Comparison of ENCODE assay signal across 24 mouse cellular contexts in genomic region chr10:116742189-116742588, GRCm38 (mm10).
A peak's percentile ranks its signal among the peaks of the same experiment; 100 is the strongest.
DNase-seq lines count a peak whose midpoint lies in the region; ATAC-seq and TF ChIP-seq lines count a peak whose summit lies in the region.
"Had no signal": no experiment of that assay in that cellular context is flagged by ENCODE, and none has a peak within 500 bp of the region (broad histone marks: within the 10 kb centered on the region; RNA-seq: fewer than 3 reads in every experiment).

No protein-coding gene starts in this region.

- no peaks in the 10 kb centered on the region for H3K79me2 ChIP-seq in CH12.LX (replicated peaks; ENCODE audit: control insufficient read depth, extremely low read depth, insufficient read depth, poor library complexity, severe bottlenecking)

- H3K4me1 ChIP-seq in CH12.LX (ENCODE audit: control insufficient read depth in 1 of 2, insufficient read depth in 2 of 2) = peaks cover 24 to 52% of the 10 kb centered on the region in 2 experiments
- peaks cover 41% of the 10 kb centered on the region for H3K4me1 ChIP-seq in embryonic facial prominence, embryonic 15.5 days
- no peaks in the 10 kb centered on the region for H3K4me1 ChIP-seq in lung, postnatal 0 days (ENCODE audit: insufficient read depth, low read depth, low read length)
- no peaks in the 10 kb centered on the region for H3K4me1 ChIP-seq in liver, embryonic 12.5 days
- H3K4me1 ChIP-seq: forebrain, embryonic 12.5 days; forebrain, embryonic 15.5 days; hindbrain, embryonic 15.5 days had no signal

- 74% methylated on average over 8 of the region's 8 CpGs for WGBS in embryonic facial prominence, embryonic 15.5 days
- WGBS in lung, postnatal 0 days = 73% methylated on average over 8 of the region's 8 CpGs
- 78% methylated on average over 8 of the region's 8 CpGs for WGBS in liver, embryonic 12.5 days (ENCODE audit: insufficient replicate concordance)

- dilution Hi-C loops in CH12.LX (cut with MboI; ENCODE audit: extremely low pct_ligation_motif_present, extremely low pct_unique_long_range_greater_than_20kb, low sequenced_read_pairs) = no loop called here

- TF ChIP-seq CTCF in CH12.LX (conservative IDR thresholded peaks at IDR 0.05 in 1 of 2, IDR thresholded peaks at IDR 0.05 in 1 of 2; ENCODE audit: low read depth in 2 of 2, low read length in 2 of 2) = no peak
- no peak for TF ChIP-seq CTCF in lung, postnatal 0 days (IDR thresholded peaks at IDR 0.05)

- in situ Hi-C loops in CH12.LX (cut with MboI; ENCODE audit: low pct_ligation_motif_present, low pct_unique_long_range_greater_than_20kb, low sequenced_read_pairs) = no loop called here

- no peak for ATAC-seq in embryonic facial prominence, embryonic 15.5 days (ENCODE audit: insufficient number of reproducible peaks, low FRiP score, low TSS enrichment, low read depth)
- ATAC-seq in neutrophil, adult 5-6 weeks (ENCODE audit: extremely low read depth, insufficient number of reproducible peaks, low FRiP score, poor library complexity, severe bottlenecking) = peak; percentile 26; the same call in 1 of the 2 replicates
- ATAC-seq in lung, postnatal 0 days = no peak
- ATAC-seq in liver, embryonic 12.5 days = no peak
- ATAC-seq: forebrain, embryonic 15.5 days; Patski had no signal

- H3K36me3 ChIP-seq in CH12.LX (replicated peaks in 1 of 2; ENCODE audit: control insufficient read depth in 1 of 2, insufficient read depth in 1 of 2, low read length in 1 of 2) = no peaks in the 10 kb centered on the region
- H3K36me3 ChIP-seq in embryonic facial prominence, embryonic 15.5 days = no peaks in the 10 kb centered on the region
- H3K36me3 ChIP-seq in lung, postnatal 0 days (ENCODE audit: insufficient read depth, low read length) = no peaks in the 10 kb centered on the region
- no peaks in the 10 kb centered on the region for H3K36me3 ChIP-seq in liver, embryonic 12.5 days
- H3K36me3 ChIP-seq: embryonic facial prominence, embryonic 12.5 days; forebrain, embryonic 12.5 days; forebrain, embryonic 15.5 days; G1E; heart, embryonic 10.5 days; heart, embryonic 13.5 days; hindbrain, embryonic 12.5 days; hindbrain, embryonic 15.5 days had no signal

- no peaks in the 10 kb centered on the region for H3K9me3 ChIP-seq in CH12.LX (replicated peaks; ENCODE audit: low read length)
- H3K9me3 ChIP-seq in embryonic facial prominence, embryonic 15.5 days (replicated peaks) = no peaks in the 10 kb centered on the region
- H3K9me3 ChIP-seq in lung, postnatal 0 days (ENCODE audit: low read length) = no peaks in the 10 kb centered on the region
- H3K9me3 ChIP-seq in liver, embryonic 12.5 days (replicated peaks) = no peaks in the 10 kb centered on the region
- H3K9me3 ChIP-seq: embryonic facial prominence, embryonic 12.5 days; forebrain, embryonic 12.5 days; forebrain, embryonic 15.5 days; heart, embryonic 10.5 days; heart, embryonic 13.5 days; hindbrain, embryonic 12.5 days; hindbrain, embryonic 15.5 days had no signal

- TF ChIP-seq POLR2A in CH12.LX (IDR thresholded peaks at IDR 0.05; ENCODE audit: low read depth, low read length) = no peak

- peak; percentile 29; the same call in 1 of the 2 replicates for TF ChIP-seq EP300 in CH12.LX (IDR thresholded peaks at IDR 0.05; ENCODE audit: low read length)
- TF ChIP-seq EP300 in lung, postnatal 0 days (IDR thresholded peaks at IDR 0.05) = no peak

- peak overlapping the region; percentile 60 for H3K4me2 ChIP-seq in CH12.LX (ENCODE audit: insufficient read depth, low read depth, poor library complexity, severe bottlenecking)
- no peak overlapping the region for H3K4me2 ChIP-seq in embryonic facial prominence, embryonic 15.5 days (replicated peaks)
- no peak overlapping the region for H3K4me2 ChIP-seq in lung, postnatal 0 days (replicated peaks; ENCODE audit: low read depth, low read length)
- no peak overlapping the region for H3K4me2 ChIP-seq in liver, embryonic 12.5 days
- H3K4me2 ChIP-seq: embryonic facial prominence, embryonic 12.5 days; forebrain, embryonic 12.5 days; forebrain, embryonic 15.5 days; heart, embryonic 13.5 days; hindbrain, embryonic 12.5 days; hindbrain, embryonic 15.5 days had no signal

- no peak overlapping the region for H3K9ac ChIP-seq in CH12.LX (ENCODE audit: insufficient read depth, low read depth)
- no peak overlapping the region for H3K9ac ChIP-seq in embryonic facial prominence, embryonic 15.5 days
- no peak overlapping the region for H3K9ac ChIP-seq in lung, postnatal 0 days (replicated peaks; ENCODE audit: low read depth)
- no peak overlapping the region for H3K9ac ChIP-seq in liver, embryonic 12.5 days
- H3K9ac ChIP-seq: embryonic facial prominence, embryonic 12.5 days; forebrain, embryonic 12.5 days; forebrain, embryonic 15.5 days; heart, embryonic 13.5 days; hindbrain, embryonic 12.5 days; hindbrain, embryonic 15.5 days had no signal

- peak overlapping the region; percentile 56 for H3K27ac ChIP-seq in CH12.LX (ENCODE audit: insufficient read depth, low read depth)
- H3K27ac ChIP-seq in embryonic facial prominence, embryonic 15.5 days (replicated peaks) = 0 out of 2 replicates have a peak overlapping the region, but pooled peaks have one; percentile 11
- no peak overlapping the region for H3K27ac ChIP-seq in lung, postnatal 0 days (ENCODE audit: low read length)
- H3K27ac ChIP-seq in liver, embryonic 12.5 days = no peak overlapping the region
- H3K27ac ChIP-seq: embryonic facial prominence, embryonic 12.5 days; forebrain, embryonic 12.5 days; forebrain, embryonic 15.5 days; heart, adult 2 months; heart, embryonic 10.5 days; heart, embryonic 13.5 days; hindbrain, embryonic 12.5 days; hindbrain, embryonic 15.5 days had no signal

- DNase-seq in CH12.LX (ENCODE audit: extremely low read depth) = peak; percentile 58
- DNase-seq in lung, postnatal 10 days = no peak
- DNase-seq in lung, postnatal 0 days (ENCODE audit: low spot score) = no peak
- DNase-seq: adrenal gland, postnatal 10 days; adrenal gland, postnatal 36 days; cerebellum, adult 18-20 months; cerebellum, adult 9-10 months; cerebellum, postnatal 14 days; gastrocnemius, postnatal 25 days; heart, adult 2 months; heart, postnatal 14 days had no signal

- peaks cover 3% of the 10 kb centered on the region for H3K27me3 ChIP-seq in CH12.LX (replicated peaks)
- H3K27me3 ChIP-seq in embryonic facial prominence, embryonic 15.5 days = no peaks in the 10 kb centered on the region
- H3K27me3 ChIP-seq in lung, postnatal 0 days (replicated peaks; ENCODE audit: insufficient read depth, low read length) = no peaks in the 10 kb centered on the region
- no peaks in the 10 kb centered on the region for H3K27me3 ChIP-seq in liver, embryonic 12.5 days (replicated peaks)
- H3K27me3 ChIP-seq: embryonic facial prominence, embryonic 12.5 days; forebrain, embryonic 12.5 days; forebrain, embryonic 15.5 days; heart, embryonic 13.5 days; hindbrain, embryonic 12.5 days; hindbrain, embryonic 15.5 days; Patski had no signal

- TF ChIP-seq RAD21 in CH12.LX (IDR thresholded peaks at IDR 0.05; ENCODE audit: low read depth, low read length) = no peak

- H3K4me3 ChIP-seq in CH12.LX (replicated peaks in 1 of 3; ENCODE audit: low read depth in 2 of 3, low read length in 2 of 3, poor library complexity in 1 of 3) = peak overlapping the region in 1 of 3 experiments; percentile 35
- no peak overlapping the region for H3K4me3 ChIP-seq in embryonic facial prominence, embryonic 15.5 days (replicated peaks)
- no peak overlapping the region for H3K4me3 ChIP-seq in lung, postnatal 0 days (ENCODE audit: low read depth, low read length)
- H3K4me3 ChIP-seq in liver, embryonic 12.5 days = no peak overlapping the region
- H3K4me3 ChIP-seq: embryonic facial prominence, embryonic 12.5 days; erythroblast, embryonic 14.5 days; forebrain, embryonic 12.5 days; forebrain, embryonic 15.5 days; heart, adult 2 months; heart, embryonic 10.5 days; heart, embryonic 13.5 days; hindbrain, embryonic 12.5 days; hindbrain, embryonic 15.5 days had no signal

TF ChIP-seq in CH12.LX, 34 proteins besides CTCF, POLR2A, EP300 and RAD21 (continues in another document):
- TF ChIP-seq ZNF384 (IDR thresholded peaks at IDR 0.05; ENCODE audit: low read depth, low read length) = no peak
- TF ChIP-seq RCOR1 (conservative IDR thresholded peaks at IDR 0.05; ENCODE audit: low read depth, low read length) = no peak
- peak; percentile 59 for TF ChIP-seq TCF12 (IDR thresholded peaks at IDR 0.05; ENCODE audit: low read depth, low read length)
- TF ChIP-seq CHD1 (IDR thresholded peaks at IDR 0.05; ENCODE audit: low read depth, low read length) = no peak
- TF ChIP-seq BHLHE40 (IDR thresholded peaks at IDR 0.05; ENCODE audit: low read depth, low read length) = peak; percentile 29; the same call in 1 of the 2 replicates
- TF ChIP-seq USF2 (conservative IDR thresholded peaks at IDR 0.05; ENCODE audit: low read depth, low read length) = no peak
- 0 out of 2 replicates have a peak, but pooled peaks have one; percentile 20 for TF ChIP-seq JUN (IDR thresholded peaks at IDR 0.05; ENCODE audit: insufficient read depth, low read depth, low read length)
- TF ChIP-seq ZKSCAN1 (IDR thresholded peaks at IDR 0.05; ENCODE audit: borderline replicate concordance, low read depth, low read length) = no peak
- peak; percentile 98 for TF ChIP-seq MEF2A (IDR thresholded peaks at IDR 0.05; ENCODE audit: borderline replicate concordance, low read depth, low read length)
- TF ChIP-seq MAZ (IDR thresholded peaks at IDR 0.05; ENCODE audit: low read depth, low read length) = no peak
- TF ChIP-seq SMC3 (IDR thresholded peaks at IDR 0.05; ENCODE audit: low read depth, low read length) = no peak
- TF ChIP-seq ETS1 (conservative IDR thresholded peaks at IDR 0.05; ENCODE audit: low read depth, low read length) = peak; percentile 72
- peak; percentile 77; the same call in 1 of the 2 replicates for TF ChIP-seq IRF4 (IDR thresholded peaks at IDR 0.05; ENCODE audit: low read depth, low read length)
- TF ChIP-seq MAFK (IDR thresholded peaks at IDR 0.05; ENCODE audit: insufficient replicate concordance, low read length) = no peak
- TF ChIP-seq CHD2 (IDR thresholded peaks at IDR 0.05; ENCODE audit: low read length) = no peak
- TF ChIP-seq MYC (IDR thresholded peaks at IDR 0.05; ENCODE audit: low read depth, low read length) = no peak
- no peak for TF ChIP-seq MXI1 (IDR thresholded peaks at IDR 0.05; ENCODE audit: low read depth, low read length)
- TF ChIP-seq ZMIZ1 (IDR thresholded peaks at IDR 0.05; ENCODE audit: low read depth, low read length) = no peak
- no peak for TF ChIP-seq ELF1 (IDR thresholded peaks at IDR 0.05; ENCODE audit: low read depth, low read length)
- no peak for TF ChIP-seq HCFC1 (IDR thresholded peaks at IDR 0.05; ENCODE audit: low read depth, low read length)
- TF ChIP-seq MAX (IDR thresholded peaks at IDR 0.05; ENCODE audit: low read length) = no peak
- TF ChIP-seq USF1 (IDR thresholded peaks at IDR 0.05; ENCODE audit: low read depth, low read length) = no peak
- no peak for TF ChIP-seq PAX5 (IDR thresholded peaks at IDR 0.05; ENCODE audit: low read length)
- TF ChIP-seq ZC3H11A (IDR thresholded peaks at IDR 0.05; ENCODE audit: low read depth, low read length) = no peak
- no peak for TF ChIP-seq TBP (conservative IDR thresholded peaks at IDR 0.05; ENCODE audit: low read depth, low read length)

Comparison
In these comparisons a context has a peak if more than half of its experiments do, and no peak if none do; other contexts are left out.
1. H3K27ac ChIP-seq: peak in CH12.LX (single experiment) and embryonic facial prominence, embryonic 15.5 days (single experiment); none in lung, postnatal 0 days (single experiment) and liver, embryonic 12.5 days (single experiment).